Mouse (Mus musculus) spleen, adult 12 weeks (tissue): ENCODE data around the gene Bub1.

Experiments
- DNase-seq: peaks from one replicate; pipeline ENCODE4 v3.0.0; 2022; ENCODE audit warnings: low spot score

Bub1 gene

GRCm38 (mm10) chr2:127831401-127832102, at the start of gene Bub1:
Gene Bub1 (minus strand): TSS chr2:127831865.
- peak; percentile 84 for DNase-seq

GRCm38 (mm10) chr2:127881063-127881462, 49.4 kb upstream of the Bub1 start:
- no peak for DNase-seq

GRCm38 (mm10) chr2:127864381-127864780, 32.7 kb upstream of the Bub1 start:
- DNase-seq, result no peak

- DNase-seq, result no peak
Measured at GRCm38 (mm10) chr2:127854332-127854991, 22.8 kb upstream of the Bub1 start.

- DNase-seq, result no peak
Measured at GRCm38 (mm10) chr2:127850371-127850770, 18.7 kb upstream of the Bub1 start.

GRCm38 (mm10) chr2:127846571-127846970, 14.9 kb upstream of the Bub1 start:
- no peak for DNase-seq

- DNase-seq, result no peak
Measured at GRCm38 (mm10) chr2:127846008-127846407, 14.3 kb upstream of the Bub1 start.

GRCm38 (mm10) chr2:127845346-127845982, 13.8 kb upstream of the Bub1 start:
- DNase-seq, result no peak

- DNase-seq, result no peak
Measured at GRCm38 (mm10) chr2:127842421-127842820, 10.8 kb upstream of the Bub1 start.

- DNase-seq, result no peak
Measured at GRCm38 (mm10) chr2:127841402-127841801, 9.7 kb upstream of the Bub1 start.

GRCm38 (mm10) chr2:127839425-127839824, 7.8 kb upstream of the Bub1 start:
- DNase-seq, result no peak

- DNase-seq, result no peak
Measured at GRCm38 (mm10) chr2:127838576-127838975, 6.9 kb upstream of the Bub1 start, which contains the start of gene Acoxl. Gene Acoxl (plus strand): TSS chr2:127838876.

- no peak for DNase-seq
Measured at GRCm38 (mm10) chr2:127832833-127833190, 1.1 kb upstream of the Bub1 start.

GRCm38 (mm10) chr2:127832103-127832832, 603 bp upstream of the Bub1 start:
- no peak for DNase-seq

GRCm38 (mm10) chr2:127791919-127792603, 39.6 kb downstream of the Bub1 start, which contains the start of gene Mtln:
Gene Mtln (minus strand): TSS chr2:127792488.
- peak; percentile 66 for DNase-seq

- no peak for DNase-seq
Measured at GRCm38 (mm10) chr2:127789651-127790270, 41.9 kb downstream of the Bub1 start.

GRCm38 (mm10) chr2:127789138-127789537, 42.5 kb downstream of the Bub1 start:
- no peak for DNase-seq

- DNase-seq, result peak; percentile 75
Measured at GRCm38 (mm10) chr2:127788440-127789116, 43.1 kb downstream of the Bub1 start, which contains the start of gene Nphp1. Gene Nphp1 (minus strand): TSS chr2:127788897.

GRCm38 (mm10) chr2:127787226-127787625, 44.4 kb downstream of the Bub1 start:
- DNase-seq, result no peak

GRCm38 (mm10) chr2:127778451-127778850, 53.2 kb downstream of the Bub1 start:
- no peak for DNase-seq

- no peak for DNase-seq
Measured at GRCm38 (mm10) chr2:127775013-127775412, 56.7 kb downstream of the Bub1 start.
